Mouse (Mus musculus): ENCODE data around the gene Esp24.
"Not testable (repeated sequence)": the region's sequence is repeated elsewhere in the genome, so short reads cannot be mapped to it uniquely, and the experiment has no call there.

Esp24 gene

GRCm38 (mm10) chr17:39036395-39036794 lies at the start of gene Esp24:
Esp24 (plus strand) TSS chr17:39036695.
- DNase-seq (ENCODE audit: low spot score in 2 of 2), result not testable (repeated sequence)

GRCm38 (mm10) chr17:39009846-39010245 lies 26.6 kb upstream of the Esp24 start:
- DNase-seq (ENCODE audit: low spot score in 2 of 2), result no peak

DNA sequence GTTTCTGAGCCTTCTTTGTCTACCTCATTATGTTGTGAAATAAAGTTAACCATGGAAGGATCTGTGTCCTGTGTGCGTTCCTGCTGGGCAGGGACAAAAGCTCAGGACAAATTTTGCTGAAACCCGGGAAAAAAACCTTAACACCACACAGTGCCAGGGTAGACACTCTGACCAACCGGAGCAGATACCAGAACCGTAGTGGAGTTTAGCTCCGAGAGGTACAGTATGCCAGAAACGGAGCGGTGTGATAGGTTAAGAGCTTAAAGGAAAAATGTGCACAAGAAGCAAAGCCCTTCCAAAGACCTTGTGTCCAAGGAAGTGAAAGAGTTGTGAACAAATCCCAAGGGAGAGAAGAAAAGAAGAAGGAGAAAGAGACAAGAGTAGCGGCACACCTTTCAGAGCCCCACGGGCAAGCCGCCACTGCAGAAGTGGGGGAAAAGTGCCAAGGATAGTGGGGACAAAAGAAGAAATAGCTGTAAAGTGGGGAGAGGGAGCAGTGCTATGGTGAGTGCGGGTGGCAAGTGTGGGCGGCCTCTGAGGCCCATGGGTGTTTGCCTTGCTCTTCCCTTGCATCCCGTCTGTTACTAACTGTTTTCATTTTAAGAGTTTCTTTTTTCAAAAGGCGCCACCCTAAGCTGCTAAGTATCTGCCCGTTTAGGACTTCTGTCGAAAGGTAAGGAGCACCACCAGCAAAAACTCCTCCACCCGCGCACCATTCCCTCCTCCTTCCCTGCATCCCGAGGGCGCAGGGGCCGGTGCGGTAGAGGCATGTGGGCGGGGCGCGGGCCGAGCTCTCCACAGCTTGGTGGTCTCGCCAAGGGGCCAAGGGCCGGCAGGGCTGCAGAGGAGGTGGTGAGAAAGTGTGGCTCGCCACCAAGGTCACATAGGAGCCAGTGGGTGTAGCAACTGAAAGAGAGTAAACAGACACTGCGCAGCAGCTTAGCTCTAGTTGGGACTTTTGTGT lies 25.5 kb upstream of the Esp24 start:
- no peak for DNase-seq (ENCODE audit: low spot score in 2 of 2)

- no peak for DNase-seq (ENCODE audit: low spot score in 2 of 2)
Observed at GRCm38 (mm10) chr17:39017184-39017583, 19.3 kb upstream of the Esp24 start.

DNA sequence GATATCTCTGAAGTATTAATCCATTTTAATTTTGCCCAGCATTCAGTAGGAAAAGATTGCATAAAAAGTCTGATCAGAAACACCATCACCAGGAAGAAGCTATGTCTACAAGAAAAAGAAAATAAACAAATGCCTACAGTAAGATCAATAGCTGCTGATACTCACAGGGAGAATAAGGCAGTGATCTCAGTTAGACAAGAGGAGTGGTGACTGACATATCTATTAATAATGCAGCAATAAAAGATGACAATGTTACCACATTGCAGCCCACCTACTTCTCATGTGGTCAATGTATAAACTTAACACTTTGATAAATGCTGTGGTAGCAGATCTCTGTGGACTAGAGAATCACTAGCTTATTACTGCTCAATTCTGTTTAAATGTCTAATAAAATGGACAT lies 6.7 kb downstream of the Esp24 start, which contains the start of gene Gm21903:
Gene Gm21903, minus strand, starts transcription at position 101 of the 400 bp plus-strand sequence.
- no peak for DNase-seq (ENCODE audit: low spot score in 2 of 2)

DNA sequence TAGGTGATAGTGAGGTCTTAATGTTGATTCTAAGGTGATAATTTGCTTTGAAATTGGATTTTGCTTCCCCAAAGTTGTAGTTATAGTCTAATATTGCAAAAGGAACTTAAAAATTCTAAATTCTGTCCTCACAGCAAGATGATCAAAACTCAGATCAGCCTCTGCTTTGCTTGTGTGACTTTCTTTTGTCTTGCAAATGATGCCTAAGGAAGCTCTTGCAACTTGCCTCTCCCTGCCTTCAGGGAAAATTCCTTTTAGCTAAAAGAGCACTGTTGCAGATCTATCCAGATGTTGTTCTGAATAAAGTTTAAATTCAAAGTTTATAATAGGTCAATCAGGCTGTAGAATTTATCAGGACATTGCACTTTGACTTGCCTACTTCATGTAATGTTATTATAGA lies 27.1 kb downstream of the Esp24 start:
- no peak for DNase-seq (ENCODE audit: low spot score in 2 of 2)

DNA sequence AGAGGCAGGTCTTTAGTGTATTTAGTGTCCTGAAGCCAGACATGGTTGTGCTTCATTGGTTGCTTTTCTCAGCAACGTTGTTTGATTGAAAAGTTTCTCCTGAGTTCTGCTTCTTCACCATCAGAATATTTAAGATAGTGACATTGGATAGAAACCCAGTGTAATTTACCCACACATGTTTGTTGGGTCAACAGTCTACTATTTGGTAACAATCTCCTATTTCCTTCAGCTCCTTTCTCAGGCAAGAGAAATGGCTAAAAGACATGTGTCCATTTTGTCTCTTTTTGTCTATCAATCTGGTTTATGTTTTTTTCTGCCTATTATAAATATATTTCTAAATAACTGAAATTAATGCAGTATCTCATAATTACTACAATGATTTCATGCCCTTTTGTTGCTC lies 40.4 kb downstream of the Esp24 start, which contains the start of gene Esp23:
Gene Esp23, minus strand, starts transcription at position 101 of the 400 bp plus-strand sequence.
- DNase-seq (ENCODE audit: low spot score in 2 of 2), result no peak

Data from left cerebral cortex, adult 9 months (tissue).